Mouse (Mus musculus) heart, postnatal 0 days (tissue): Measurements from ENCODE around the gene Tfdp2.

Experiments
- CTCF ChIP-seq: IDR thresholded peaks from 2 replicates; pipeline ENCODE4 v1.5.1; 2016; ENCODE audit warnings: antibody characterized with exemption, control low read depth, low read depth
- EP300 ChIP-seq: IDR thresholded peaks from 2 replicates; pipeline ENCODE4 v1.6.1; 2016; ENCODE audit warnings: antibody characterized with exemption, low read depth

DNA sequence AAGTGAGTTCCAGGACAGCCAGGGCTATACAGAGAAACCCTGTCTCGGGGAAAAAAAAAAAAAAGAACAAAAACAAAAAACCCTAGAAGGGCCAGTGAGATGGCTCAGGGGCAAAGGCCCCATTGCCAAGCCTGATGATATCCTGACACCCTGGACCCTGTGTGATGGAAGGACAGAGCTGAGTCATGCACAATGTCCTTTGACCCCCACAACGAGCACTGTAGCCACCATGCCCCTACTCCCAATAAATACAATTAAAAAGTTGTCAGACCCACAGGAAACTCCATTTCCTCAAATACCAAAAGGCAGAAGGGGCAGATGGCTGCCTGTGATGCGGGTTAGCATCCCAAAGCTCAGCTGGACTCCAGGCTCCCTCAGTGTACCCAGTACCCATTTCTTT lies 37.0 kb upstream of the Tfdp2 start:
- TF ChIP-seq CTCF (no peak), EP300 (no peak)
